Mouse (Mus musculus) spleen, adult 2 months (tissue): ENCODE results near the gene Hoxa9. TPM values are rescaled to one million over a fixed set of nuclear protein-coding genes. Genes with fewer than 3 reads are reported as not detected.

ENCODE experiments used
- DNase-seq, 2 experiments: peaks; one replicate each; pipeline versions ENCODE4 v3.0.0 to v3.0.0-alpha.2; 2012 to 2021; ENCODE audit warnings: low spot score in 2 of 2, low read depth in 1 of 2
- H3K27ac ChIP-seq: fragments of 200-500 bp; 2 replicates; pipeline ENCODE4 v1.5.1; 2012; ENCODE audit warnings: low read length, inconsistent platforms; ENCODE audit not compliant: insufficient read depth
- H3K27me3 ChIP-seq: fragments of 200-500 bp; 2 replicates; pipeline ENCODE4 v1.6.1; 2012; ENCODE audit warnings: mild to moderate bottlenecking, moderate library complexity, low read length, inconsistent platforms; ENCODE audit not compliant: control insufficient read depth, insufficient read depth
- H3K36me3 ChIP-seq: fragments of 200-500 bp; 2 replicates; pipeline ENCODE4 v1.6.1; 2012; ENCODE audit warnings: mild to moderate bottlenecking, low read length, inconsistent platforms; ENCODE audit not compliant: control insufficient read depth, insufficient read depth
- H3K4me1 ChIP-seq: fragments of 200-500 bp; 2 replicates; pipeline ENCODE4 v1.6.1; 2011; ENCODE audit warnings: inconsistent platforms; ENCODE audit not compliant: control insufficient read depth, insufficient read depth, insufficient read length
- H3K4me3 ChIP-seq: fragments of 200-500 bp; 2 replicates; pipeline ENCODE4 v1.5.1; 2011; ENCODE audit warnings: mild to moderate bottlenecking, inconsistent platforms; ENCODE audit not compliant: insufficient read depth, insufficient read length; ENCODE audit errors: extremely low read depth
- CTCF ChIP-seq: fragments of 200-500 bp; IDR thresholded peaks from 2 replicates; pipeline ENCODE4 v1.5.1; 2011; ENCODE audit warnings: mild to moderate bottlenecking, inconsistent platforms; ENCODE audit not compliant: insufficient read depth, insufficient read length, insufficient replicate concordance; ENCODE audit errors: extremely low read depth
- POLR2A ChIP-seq: fragments of 200-500 bp; IDR thresholded peaks from 2 replicates; pipeline ENCODE4 v1.6.1; 2011; ENCODE audit warnings: low read depth, low read length, inconsistent platforms
- WGBS: fragments of 180-500 bp; shearing (Covaris S2); methylation state at CpG from one replicate; pipeline ENCODE4 v1.1.7; 2018; 5-methylcytosine and 5-hydroxymethylcytosine counted together
- polyA plus RNA-seq: library from polyadenylated mRNA; depleted of rRNA; stranded (reverse); fragments of >200 nt; gene quantifications from 2 replicates; pipeline ENCODE4 v1.2.3, GENCODE M21; 2012

Gene Hoxa9
- polyA plus RNA-seq, 1 experiment, result 0.18 TPM

- no peak for DNase-seq
- Histone ChIP-seq H3K27me3 (peaks cover 48% of the 10 kb centered on the region), H3K27ac (no peak overlapping the region), H3K4me3 (no peak overlapping the region), H3K4me1 (peaks cover 5% of the 10 kb centered on the region), H3K36me3 (no peaks in the 10 kb centered on the region)
- no peak for TF ChIP-seq CTCF
- TF ChIP-seq POLR2A, result no peak
- WGBS, result 11% methylated on average over 24 of the region's 24 CpGs
Measured at GRCm38 (mm10) chr6:52252016-52252774, 21.3 kb upstream of the Hoxa9 start.

- peaks cover 7% of the 10 kb centered on the region for H3K4me1 ChIP-seq
- DNase-seq, result no peak
- 7% methylated on average over 7 of the region's 7 CpGs for WGBS
- H3K27me3 ChIP-seq, result peaks cover 56% of the 10 kb centered on the region
- no peak overlapping the region for H3K27ac ChIP-seq
- no peak overlapping the region for H3K4me3 ChIP-seq
- TF ChIP-seq POLR2A (no peak), CTCF (no peak)
- no peaks in the 10 kb centered on the region for H3K36me3 ChIP-seq
Measured at GRCm38 (mm10) chr6:52251177-52251879, 20.4 kb upstream of the Hoxa9 start.

DNA sequence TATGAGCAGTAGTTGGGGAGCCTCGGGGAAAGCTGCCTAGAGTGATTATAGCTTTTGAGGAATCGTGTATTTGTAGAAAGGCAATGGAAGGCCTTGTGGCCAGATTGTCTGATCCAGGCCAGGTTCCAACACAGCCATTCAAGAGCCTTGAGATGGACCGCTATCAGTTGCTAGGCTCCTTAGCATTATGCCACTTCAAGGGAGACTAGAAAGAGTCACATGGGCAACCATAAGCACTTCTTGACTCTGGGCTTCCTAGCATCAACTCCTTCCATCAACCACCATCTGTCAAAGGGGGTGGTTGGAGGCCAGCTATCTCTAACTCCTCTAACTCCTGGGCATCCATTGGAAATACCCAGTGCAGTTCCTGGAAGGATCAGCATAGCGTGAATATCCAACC is 18.9 kb upstream of the Hoxa9 start:
- H3K4me1 ChIP-seq, result peaks cover 14% of the 10 kb centered on the region
- DNase-seq, result no peak
- WGBS, result 15% methylated on average over 4 of the region's 4 CpGs
- TF ChIP-seq POLR2A (no peak), CTCF (no peak)
- H3K4me3 ChIP-seq, result no peak overlapping the region
- H3K27ac ChIP-seq, result no peak overlapping the region
- no peaks in the 10 kb centered on the region for H3K36me3 ChIP-seq
- peaks cover 70% of the 10 kb centered on the region for H3K27me3 ChIP-seq

- no peak for DNase-seq
Measured at GRCm38 (mm10) chr6:52249415-52249738, 18.5 kb upstream of the Hoxa9 start.

DNA sequence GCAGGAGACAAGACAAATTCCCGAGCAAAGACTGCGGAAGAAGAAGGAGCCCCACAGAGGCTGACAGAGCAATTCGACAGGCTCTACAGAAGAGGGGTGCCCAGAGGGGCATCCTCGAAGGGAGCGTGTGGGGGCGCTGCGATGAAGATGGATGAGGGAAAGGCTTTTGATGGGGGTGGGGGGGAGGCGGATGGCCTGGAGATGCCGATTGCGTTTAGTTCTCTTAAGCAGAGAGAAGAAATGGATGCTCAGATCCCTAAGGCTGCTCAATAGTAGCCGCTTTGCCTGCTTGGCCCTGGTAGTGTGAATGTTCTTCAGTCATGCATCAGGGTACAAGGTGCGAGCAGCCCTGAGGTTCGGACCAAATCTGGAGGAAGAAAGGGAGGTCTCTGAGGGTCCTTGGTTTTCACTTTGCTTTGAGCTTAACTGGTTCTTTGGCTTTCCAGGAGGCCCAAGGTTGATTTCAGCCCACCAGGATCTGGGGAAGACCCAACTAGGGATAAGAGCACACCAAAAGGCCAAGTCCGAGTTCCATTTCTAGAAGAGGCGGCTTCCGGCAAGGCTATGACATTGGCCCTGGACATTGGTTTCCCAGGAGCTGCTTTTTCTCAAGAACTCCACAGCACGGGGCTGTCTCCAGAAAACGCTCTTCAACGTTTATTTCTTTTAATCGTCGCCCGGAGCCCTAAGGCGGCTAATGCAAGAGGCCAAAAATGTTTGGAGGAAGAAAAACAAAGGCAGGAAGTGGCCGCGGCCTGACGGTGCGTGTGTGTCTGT is 17.9 kb upstream of the Hoxa9 start:
- WGBS, result 6% methylated on average over 27 of the region's 27 CpGs
- H3K36me3 ChIP-seq, result no peaks in the 10 kb centered on the region
- no peak for DNase-seq
- H3K4me3 ChIP-seq, result no peak overlapping the region
- TF ChIP-seq POLR2A (no peak), CTCF (no peak)
- H3K27ac ChIP-seq, result no peak overlapping the region
- peaks cover 74% of the 10 kb centered on the region for H3K27me3 ChIP-seq
- H3K4me1 ChIP-seq, result peaks cover 15% of the 10 kb centered on the region

More at GRCm38 (mm10) chr6:52249415-52249738, 18.5 kb upstream of the Hoxa9 start:
- Histone ChIP-seq H3K36me3 (no peaks in the 10 kb centered on the region), H3K4me1 (peaks cover 15% of the 10 kb centered on the region), H3K4me3 (no peak overlapping the region), H3K27ac (no peak overlapping the region), H3K27me3 (peaks cover 74% of the 10 kb centered on the region)
- no peak for TF ChIP-seq POLR2A
- no peak for TF ChIP-seq CTCF
- WGBS, result 3% methylated on average over 16 of the region's 16 CpGs

DNA sequence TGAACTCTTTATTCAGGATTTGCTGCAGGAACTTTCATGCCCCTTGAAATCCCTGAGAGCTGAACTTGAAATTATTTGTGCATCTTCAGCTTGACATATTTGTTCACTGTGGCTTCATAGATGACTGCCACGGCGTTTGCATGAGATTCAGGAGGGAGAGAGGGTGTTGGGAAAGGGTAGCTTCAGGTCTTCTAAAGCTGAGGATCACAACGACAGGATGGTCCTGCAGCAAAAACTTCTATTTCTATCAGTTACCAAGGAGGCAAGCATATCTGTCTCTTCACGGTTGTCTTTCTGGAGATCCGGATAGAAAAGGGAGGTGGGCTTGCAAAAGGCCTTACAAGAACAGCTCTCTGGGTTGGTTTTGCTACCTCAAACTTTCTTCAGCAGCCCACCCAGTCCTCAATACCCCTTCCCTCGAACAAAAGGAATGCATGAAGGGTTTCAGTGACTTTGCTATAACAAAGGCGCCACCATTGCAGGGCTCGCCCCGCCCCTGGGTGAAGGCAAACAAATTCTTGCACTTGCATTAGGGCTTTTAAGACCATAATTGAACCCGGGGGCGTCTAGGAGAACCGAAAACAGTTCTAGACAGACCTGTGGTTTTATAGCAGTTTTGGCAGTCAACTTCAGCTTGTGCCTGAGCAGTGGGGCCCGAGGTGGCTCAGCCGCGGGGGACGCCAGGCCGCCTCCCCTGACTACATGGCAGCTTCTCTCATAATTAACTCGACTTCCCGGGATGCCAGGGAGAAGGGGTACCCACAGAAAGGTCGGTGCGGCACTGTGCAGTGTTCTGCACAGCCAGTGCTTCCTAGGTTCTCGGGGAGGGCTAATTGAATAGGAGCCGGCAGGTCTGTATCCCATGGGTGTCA is 17.1 kb upstream of the Hoxa9 start:
- TF ChIP-seq POLR2A (no peak), CTCF (no peak)
- Histone ChIP-seq H3K36me3 (no peaks in the 10 kb centered on the region), H3K27me3 (peaks cover 71% of the 10 kb centered on the region), H3K4me3 (no peak overlapping the region), H3K4me1 (peaks cover 15% of the 10 kb centered on the region), H3K27ac (no peak overlapping the region)
- WGBS, result 5% methylated on average over 23 of the region's 23 CpGs
- DNase-seq, result no peak
